Comparison of ENCODE assay signal across 8 mouse cellular contexts in genomic region chr5:25472070-25472469, GRCm38 (mm10). TPM values are rescaled to one million over a fixed set of nuclear protein-coding genes. Genes with fewer than 3 reads are reported as not detected.
DNase-seq lines count a peak whose midpoint lies in the region; ATAC-seq and TF ChIP-seq lines count a peak whose summit lies in the region.

No protein-coding gene starts in this region.

- peaks cover 51% of the 10 kb centered on the region for H3K4me1 ChIP-seq in megakaryocyte, embryonic 14.5 days
- no peaks in the 10 kb centered on the region for H3K4me1 ChIP-seq in embryonic fibroblast, embryonic 13.5 days (ENCODE audit: control insufficient read depth, insufficient read depth, low read length)
- no peaks in the 10 kb centered on the region for H3K4me1 ChIP-seq in kidney, postnatal 0 days (replicated peaks; ENCODE audit: insufficient read depth, low read length)
- H3K4me1 ChIP-seq in neural tube, embryonic 12.5 days: no peaks in the 10 kb centered on the region

- TF ChIP-seq POLR2A in embryonic fibroblast, embryonic 13.5 days (IDR thresholded peaks at IDR 0.05; ENCODE audit: low read depth, low read length): peak; percentile 42; the same call in 1 of the 2 replicates

- no peak for ATAC-seq in megakaryocyte, adult 5-6 weeks (ENCODE audit: poor library complexity, severe bottlenecking)
- ATAC-seq in kidney, postnatal 0 days (replicated peaks; ENCODE audit: low FRiP score, low read depth): no peak; the same call in 1 of the 2 replicates
- no peak for ATAC-seq in neural tube, embryonic 12.5 days (ENCODE audit: low FRiP score, low read depth)
- ATAC-seq in granulocyte monocyte progenitor cell, adult 5-6 weeks (replicated peaks; ENCODE audit: poor library complexity, severe bottlenecking): no peak

- peak; percentile 95 for DNase-seq in kidney, postnatal 0 days (ENCODE audit: low spot score)
- DNase-seq in spleen, postnatal 36 days (ENCODE audit: low spot score in 2 of 2): no peak
- no peak for DNase-seq in cerebellum, adult 11-12 months

- H3K4me2 ChIP-seq in kidney, postnatal 0 days (ENCODE audit: low read length): peak overlapping the region; percentile 41
- peak overlapping the region; percentile 55 for H3K4me2 ChIP-seq in neural tube, embryonic 12.5 days (replicated peaks)

- H3K4me3 ChIP-seq in megakaryocyte, embryonic 14.5 days (replicated peaks): peak overlapping the region; percentile 69
- peak overlapping the region; percentile 32 for H3K4me3 ChIP-seq in embryonic fibroblast, embryonic 13.5 days (ENCODE audit: insufficient read depth, low read length)
- peak overlapping the region; percentile 33 for H3K4me3 ChIP-seq in kidney, postnatal 0 days (replicated peaks; ENCODE audit: low read depth, low read length)
- peak overlapping the region; percentile 27; the same call in 1 of the 2 replicates for H3K4me3 ChIP-seq in neural tube, embryonic 12.5 days

- no peak for TF ChIP-seq CTCF in embryonic fibroblast, embryonic 13.5 days (IDR thresholded peaks at IDR 0.05; ENCODE audit: borderline replicate concordance, insufficient read depth, low read length)
- TF ChIP-seq CTCF in kidney, postnatal 0 days (IDR thresholded peaks at IDR 0.05; ENCODE audit: low read depth): no peak

- no peaks in the 10 kb centered on the region for H3K9me3 ChIP-seq in megakaryocyte, embryonic 14.5 days
- H3K9me3 ChIP-seq in kidney, postnatal 0 days (replicated peaks; ENCODE audit: low read length): no peaks in the 10 kb centered on the region
- no peaks in the 10 kb centered on the region for H3K9me3 ChIP-seq in neural tube, embryonic 12.5 days

- H3K27me3 ChIP-seq in megakaryocyte, embryonic 14.5 days (replicated peaks): no peaks in the 10 kb centered on the region
- H3K27me3 ChIP-seq in kidney, postnatal 0 days (ENCODE audit: insufficient read depth, low read length): no peaks in the 10 kb centered on the region
- no peaks in the 10 kb centered on the region for H3K27me3 ChIP-seq in neural tube, embryonic 12.5 days (replicated peaks)

- H3K9ac ChIP-seq in kidney, postnatal 0 days (ENCODE audit: low read depth, low read length): peak overlapping the region; percentile 25; the same call in 1 of the 2 replicates
- no peak overlapping the region for H3K9ac ChIP-seq in neural tube, embryonic 12.5 days

- H3K36me3 ChIP-seq in megakaryocyte, embryonic 14.5 days (replicated peaks; ENCODE audit: low read length): peaks cover 10% of the 10 kb centered on the region
- no peaks in the 10 kb centered on the region for H3K36me3 ChIP-seq in kidney, postnatal 0 days (ENCODE audit: insufficient read depth, low read length)
- H3K36me3 ChIP-seq in neural tube, embryonic 12.5 days: no peaks in the 10 kb centered on the region

- no peak overlapping the region; the same call in 1 of the 2 replicates for H3K27ac ChIP-seq in embryonic fibroblast, embryonic 13.5 days (ENCODE audit: insufficient read depth, low read length)
- H3K27ac ChIP-seq in kidney, postnatal 0 days: no peak overlapping the region
- no peak overlapping the region for H3K27ac ChIP-seq in neural tube, embryonic 12.5 days

- WGBS in kidney, postnatal 0 days: 2% methylated on average over 6 of the region's 6 CpGs
- 4% methylated on average over 6 of the region's 6 CpGs for WGBS in neural tube, embryonic 12.5 days

RNA-seq across cellular contexts. Expression of gene Kmt2c, which starts 26.5 kb away (rescaled TPM):
- polyA plus RNA-seq in megakaryocyte, embryonic 14.5 days (2012; ENCODE audit: insufficient read depth, low replicate concordance): 2.2 and 7.1 TPM in 2 replicates
- 47.2 and 57.6 TPM in 2 replicates for total RNA-seq in megakaryocyte, adult 5-6 weeks (2015)
- total RNA-seq in megakaryocyte, adult 5-6 weeks (2017): 43.5 and 58.5 TPM in 2 replicates
- polyA plus RNA-seq in embryonic fibroblast, embryonic 13.5 days (2011; ENCODE audit: insufficient read length, low read depth, missing spikeins): 21.2 and 28.6 TPM in 2 replicates
- 9.7 and 10.0 TPM in 2 replicates for polyA plus RNA-seq in kidney, postnatal 0 days (2015; fragmentation: Nextera tagmentation; extraction: Ambion mirVana)
- 22.4 and 23.8 TPM in 2 replicates for polyA plus RNA-seq in neural tube, embryonic 12.5 days (2016; fragmentation: Nextera tagmentation; extraction: Ambion mirVana)
- total RNA-seq in granulocyte monocyte progenitor cell, adult 5-6 weeks (2014; fragmentation: Nextera tagmentation): 48.6 and 54.5 TPM in 2 replicates
- total RNA-seq in granulocyte monocyte progenitor cell, adult 5-6 weeks (2017): 29.7 and 33.1 TPM in 2 replicates

RNA-seq across cellular contexts. Expression of gene Cct8l1, which starts 43.8 kb away (rescaled TPM):
- polyA plus RNA-seq in megakaryocyte, embryonic 14.5 days (2012; ENCODE audit: insufficient read depth, low replicate concordance): not detected in 2 replicates
- total RNA-seq in megakaryocyte, adult 5-6 weeks (2015): not detected in 2 replicates
- total RNA-seq in megakaryocyte, adult 5-6 weeks (2017): 0.11 TPM in 1 of 2 replicates, not detected in the other
- polyA plus RNA-seq in embryonic fibroblast, embryonic 13.5 days (2011; ENCODE audit: insufficient read length, low read depth, missing spikeins): not detected in 2 replicates
- not detected in 2 replicates for polyA plus RNA-seq in kidney, postnatal 0 days (2015; fragmentation: Nextera tagmentation; extraction: Ambion mirVana)
- polyA plus RNA-seq in neural tube, embryonic 12.5 days (2016; fragmentation: Nextera tagmentation; extraction: Ambion mirVana): 0.13 TPM in 1 of 2 replicates, not detected in the other
- total RNA-seq in granulocyte monocyte progenitor cell, adult 5-6 weeks (2014; fragmentation: Nextera tagmentation): not detected in 2 replicates
- not detected in 2 replicates for total RNA-seq in granulocyte monocyte progenitor cell, adult 5-6 weeks (2017)
